Mouse (Mus musculus): Measurements from ENCODE around the gene Ddr2. TPM values are rescaled to one million over a fixed set of nuclear protein-coding genes. Genes with fewer than 3 reads are reported as not detected.
"Not testable (repeated sequence)": the region's sequence is repeated elsewhere in the genome, so short reads cannot be mapped to it uniquely, and the experiment has no call there.

Gene Ddr2
- polyA plus RNA-seq, 2 experiments = 0.47 to 0.72 TPM

GRCm38 (mm10) chr1:170109776-170110515 lies 616 bp downstream of the Ddr2 start:
- H3K27me3 ChIP-seq (ENCODE audit: control insufficient read depth, insufficient read depth, low read length) = no peaks in the 10 kb centered on the region
- H3K9ac ChIP-seq (replicated peaks) = no peak overlapping the region
- 78% methylated on average over 19 of the region's 19 CpGs for WGBS (ENCODE audit: insufficient replicate concordance)
- DNase-seq (ENCODE audit: low read depth in 3 of 3, low spot score in 3 of 3) (no peak), ATAC-seq (ENCODE audit: insufficient read depth) (no peak)
- TF ChIP-seq CTCF (IDR thresholded peaks at IDR 0.05; ENCODE audit: low read depth) = no peak
- TF ChIP-seq EP300 (IDR thresholded peaks at IDR 0.05; ENCODE audit: low read depth) = no peak
- no peak overlapping the region for H3K27ac ChIP-seq
- H3K4me3 ChIP-seq (ENCODE audit: insufficient read depth in 1 of 2, low read depth in 2 of 2, low read length in 2 of 2) = peak overlapping the region in 1 of 2 experiments; percentile 17; a peak in 1 of 4 replicates
- H3K36me3 ChIP-seq (replicated peaks; ENCODE audit: control insufficient read depth, insufficient read depth, low read depth) = no peaks in the 10 kb centered on the region
- H3K4me2 ChIP-seq (ENCODE audit: low read depth) = no peak overlapping the region
- H3K9me3 ChIP-seq (ENCODE audit: control insufficient read depth, low read length) = no peaks in the 10 kb centered on the region
- H3K4me1 ChIP-seq (replicated peaks; ENCODE audit: control insufficient read depth in 2 of 2, insufficient read depth in 2 of 2, low read length in 1 of 2) = no peaks in the 10 kb centered on the region

GRCm38 (mm10) chr1:170102814-170103213 lies 7.7 kb downstream of the Ddr2 start:
- not testable (repeated sequence) for H3K4me3 ChIP-seq (ENCODE audit: insufficient read depth in 1 of 2, low read depth in 2 of 2, low read length in 2 of 2); H3K9me3 ChIP-seq (ENCODE audit: control insufficient read depth, low read length); H3K9ac ChIP-seq (replicated peaks); DNase-seq (ENCODE audit: low read depth in 3 of 3, low spot score in 3 of 3); H3K4me2 ChIP-seq (ENCODE audit: low read depth); ATAC-seq (ENCODE audit: insufficient read depth); H3K4me1 ChIP-seq (replicated peaks; ENCODE audit: control insufficient read depth in 2 of 2, insufficient read depth in 2 of 2, low read length in 1 of 2); H3K36me3 ChIP-seq (replicated peaks; ENCODE audit: control insufficient read depth, insufficient read depth, low read depth); H3K27me3 ChIP-seq (ENCODE audit: control insufficient read depth, insufficient read depth, low read length); H3K27ac ChIP-seq
- 45% methylated on average over 6 of the region's 6 CpGs for WGBS (ENCODE audit: insufficient replicate concordance)

GRCm38 (mm10) chr1:170086631-170087030 lies 23.9 kb downstream of the Ddr2 start:
- ATAC-seq (ENCODE audit: insufficient read depth) = no peak
- no peak overlapping the region for H3K4me3 ChIP-seq (ENCODE audit: insufficient read depth in 1 of 2, low read depth in 2 of 2, low read length in 2 of 2)
- H3K9ac ChIP-seq (replicated peaks) = no peak overlapping the region
- H3K4me1 ChIP-seq (replicated peaks; ENCODE audit: control insufficient read depth in 2 of 2, insufficient read depth in 2 of 2, low read length in 1 of 2) = no peaks in the 10 kb centered on the region
- H3K27me3 ChIP-seq (ENCODE audit: control insufficient read depth, insufficient read depth, low read length) = no peaks in the 10 kb centered on the region
- no peaks in the 10 kb centered on the region for H3K36me3 ChIP-seq (replicated peaks; ENCODE audit: control insufficient read depth, insufficient read depth, low read depth)
- TF ChIP-seq EP300 (IDR thresholded peaks at IDR 0.05; ENCODE audit: low read depth) = no peak
- no peak for TF ChIP-seq CTCF (IDR thresholded peaks at IDR 0.05; ENCODE audit: low read depth)
- WGBS (ENCODE audit: insufficient replicate concordance) = 71% methylated on average over 7 of the region's 7 CpGs
- no peak overlapping the region for H3K27ac ChIP-seq
- H3K4me2 ChIP-seq (ENCODE audit: low read depth) = no peak overlapping the region
- no peaks in the 10 kb centered on the region for H3K9me3 ChIP-seq (ENCODE audit: control insufficient read depth, low read length)
- DNase-seq (ENCODE audit: low read depth in 3 of 3, low spot score in 3 of 3) = no peak

- Histone ChIP-seq H3K27me3 (ENCODE audit: control insufficient read depth, insufficient read depth, low read length) (no peaks in the 10 kb centered on the region), H3K4me3 (ENCODE audit: insufficient read depth in 1 of 2, low read depth in 2 of 2, low read length in 2 of 2) (no peak overlapping the region), H3K4me2 (ENCODE audit: low read depth) (no peak overlapping the region), H3K4me1 (replicated peaks; ENCODE audit: control insufficient read depth in 2 of 2, insufficient read depth in 2 of 2, low read length in 1 of 2) (no peaks in the 10 kb centered on the region), H3K9ac (replicated peaks) (no peak overlapping the region), H3K27ac (no peak overlapping the region), H3K36me3 (replicated peaks; ENCODE audit: control insufficient read depth, insufficient read depth, low read depth) (no peaks in the 10 kb centered on the region), H3K9me3 (ENCODE audit: control insufficient read depth, low read length) (no peaks in the 10 kb centered on the region)
- no peak for TF ChIP-seq EP300 (IDR thresholded peaks at IDR 0.05; ENCODE audit: low read depth)
- TF ChIP-seq CTCF (IDR thresholded peaks at IDR 0.05; ENCODE audit: low read depth) = no peak
- 67% methylated on average over 12 of the region's 12 CpGs for WGBS (ENCODE audit: insufficient replicate concordance)
- no peak for ATAC-seq (ENCODE audit: insufficient read depth)
- no peak for DNase-seq (ENCODE audit: low read depth in 3 of 3, low spot score in 3 of 3)
Measured at GRCm38 (mm10) chr1:170084151-170084796, 26.3 kb downstream of the Ddr2 start.

- no peak overlapping the region for H3K9ac ChIP-seq (replicated peaks)
- H3K27ac ChIP-seq = no peak overlapping the region
- no peaks in the 10 kb centered on the region for H3K9me3 ChIP-seq (ENCODE audit: control insufficient read depth, low read length)
- no peak for TF ChIP-seq CTCF (IDR thresholded peaks at IDR 0.05; ENCODE audit: low read depth)
- no peak for TF ChIP-seq EP300 (IDR thresholded peaks at IDR 0.05; ENCODE audit: low read depth)
- no peaks in the 10 kb centered on the region for H3K27me3 ChIP-seq (ENCODE audit: control insufficient read depth, insufficient read depth, low read length)
- H3K4me1 ChIP-seq (replicated peaks; ENCODE audit: control insufficient read depth in 2 of 2, insufficient read depth in 2 of 2, low read length in 1 of 2) = no peaks in the 10 kb centered on the region
- WGBS (ENCODE audit: insufficient replicate concordance) = 18% methylated on average over 1 of the region's 1 CpGs
- H3K36me3 ChIP-seq (replicated peaks; ENCODE audit: control insufficient read depth, insufficient read depth, low read depth) = no peaks in the 10 kb centered on the region
- ATAC-seq (ENCODE audit: insufficient read depth) (no peak), DNase-seq (ENCODE audit: low read depth in 3 of 3, low spot score in 3 of 3) (no peak)
- no peak overlapping the region for H3K4me2 ChIP-seq (ENCODE audit: low read depth)
- H3K4me3 ChIP-seq (ENCODE audit: insufficient read depth in 1 of 2, low read depth in 2 of 2, low read length in 2 of 2) = no peak overlapping the region
Measured at GRCm38 (mm10) chr1:170080907-170081306, 29.7 kb downstream of the Ddr2 start.
